Mouse (Mus musculus) olfactory bulb, adult 2 months (tissue): Measurements from ENCODE around the gene Lipe.

ENCODE experiments used
- CTCF ChIP-seq: fragments of 200-500 bp; IDR thresholded peaks from 2 replicates; pipeline ENCODE4 v1.5.1; 2012; ENCODE audit warnings: low read depth, mild to moderate bottlenecking, low read length, moderate library complexity; ENCODE audit not compliant: insufficient read depth
- POLR2A ChIP-seq: fragments of 200-500 bp; IDR thresholded peaks from 2 replicates; pipeline ENCODE4 v1.6.1; 2012; ENCODE audit warnings: mild to moderate bottlenecking, low read depth, low read length, moderate library complexity; ENCODE audit not compliant: insufficient read depth

GRCm38 (mm10) chr7:25391856-25392453 is 6.6 kb downstream of the Lipe start:
- TF ChIP-seq CTCF (no peak), POLR2A (no peak)
